Mouse (Mus musculus) stomach, postnatal 0 days (tissue): ENCODE results near the gene Ube2e3. TPM values are rescaled to one million over a fixed set of nuclear protein-coding genes. Genes with fewer than 3 reads are reported as not detected.

Experiments
- ATAC-seq: fragments of 200-750 bp; cut with Nextera tagmentation; 2 replicates; pipeline ENCODE4 v1.8.0; 2017; ENCODE audit not compliant: low FRiP score, low TSS enrichment
- DNase-seq: peaks from one replicate; pipeline ENCODE4 v3.0.0-alpha.2; 2016; ENCODE audit warnings: low spot score
- H3K27ac ChIP-seq: fragments of 300-500 bp; sonication (generic); replicated peaks from 2 replicates; pipeline ENCODE4 v1.5.1; 2014; ENCODE audit warnings: mild to moderate bottlenecking, control low read depth
- H3K27me3 ChIP-seq: fragments of 300-500 bp; sonication (generic); 2 replicates; pipeline ENCODE4 v1.6.1; 2014; ENCODE audit warnings: low read length; ENCODE audit not compliant: control insufficient read depth, insufficient read depth
- H3K36me3 ChIP-seq: fragments of 300-500 bp; sonication (generic); 2 replicates; pipeline ENCODE4 v1.6.1; 2014; ENCODE audit warnings: low read length, mixed read lengths; ENCODE audit not compliant: control insufficient read depth, insufficient read depth
- H3K4me1 ChIP-seq: fragments of 300-500 bp; sonication (generic); replicated peaks from 2 replicates; pipeline ENCODE4 v1.6.1; 2014; ENCODE audit warnings: antibody characterized with exemption; ENCODE audit not compliant: control insufficient read depth, insufficient read depth
- H3K4me2 ChIP-seq: fragments of 300-500 bp; sonication (generic); replicated peaks from 2 replicates; pipeline ENCODE4 v1.6.1; 2014; ENCODE audit warnings: low read depth, mild to moderate bottlenecking, control low read depth, moderate library complexity
- H3K4me3 ChIP-seq: fragments of 300-500 bp; sonication (generic); 2 replicates; pipeline ENCODE4 v1.5.1; 2014; ENCODE audit warnings: low read depth, low read length, control low read depth
- H3K9ac ChIP-seq: fragments of 300-500 bp; sonication (generic); 2 replicates; pipeline ENCODE4 v1.6.1; 2014; ENCODE audit warnings: mild to moderate bottlenecking, low read length, control low read depth, mixed read lengths
- H3K9me3 ChIP-seq: fragments of 300-500 bp; sonication (generic); 2 replicates; pipeline ENCODE4 v1.6.1; 2016; ENCODE audit warnings: low read length; ENCODE audit not compliant: control insufficient read depth
- CTCF ChIP-seq: IDR thresholded peaks from 2 replicates; pipeline ENCODE4 v1.5.1; 2016; ENCODE audit warnings: antibody characterized with exemption, low read depth, mild to moderate bottlenecking, moderate library complexity
- EP300 ChIP-seq: optimal IDR thresholded peaks from 2 replicates; pipeline ENCODE3; 2016; ENCODE audit warnings: antibody characterized with exemption
- WGBS: fragments of 180-500 bp; shearing (Covaris S2); extraction: QIAGEN DNeasy Blood & Tissue Kit; methylation state at CpG from one replicate; pipeline ENCODE4 v1.1.7; 2014; 5-methylcytosine and 5-hydroxymethylcytosine counted together
- polyA plus RNA-seq: library from polyadenylated mRNA; unstranded; fragments of >200 nt; fragmentation: Nextera tagmentation; extraction: Ambion mirVana; gene quantifications from 2 replicates; pipeline ENCODE4 v1.2.1, GENCODE M21; 2015

Ube2e3 gene
- polyA plus RNA-seq, 1 experiment from 2014 or later: 54.0 TPM

DNA sequence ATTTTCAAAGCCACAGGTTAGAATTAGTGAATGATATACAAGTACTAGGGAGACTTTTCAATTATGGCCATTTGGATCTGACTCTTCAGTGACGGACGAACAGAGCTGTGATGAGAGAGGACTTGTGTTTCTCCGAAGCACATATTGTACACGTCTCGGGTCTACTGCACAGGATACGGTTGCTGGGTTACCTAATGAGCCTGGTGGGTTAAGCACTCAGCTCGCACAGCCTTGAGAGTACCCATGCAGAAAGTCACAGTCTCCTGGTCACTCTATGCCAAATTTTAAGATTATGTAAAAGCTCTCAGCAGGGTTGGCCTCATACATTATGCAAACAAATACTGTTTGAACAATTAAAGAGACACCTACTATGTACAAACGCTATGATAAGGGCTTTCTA, 13.6 kb upstream of the Ube2e3 start:
- TF ChIP-seq CTCF (no peak), EP300 (no peak)
- Histone ChIP-seq H3K4me1 (no peaks in the 10 kb centered on the region), H3K9me3 (no peaks in the 10 kb centered on the region), H3K27ac (no peak overlapping the region), H3K36me3 (no peaks in the 10 kb centered on the region), H3K27me3 (no peaks in the 10 kb centered on the region), H3K9ac (no peak overlapping the region), H3K4me3 (no peak overlapping the region), H3K4me2 (no peak overlapping the region)
- DNase-seq (no peak), ATAC-seq (no peak)
- 78% methylated on average over 8 of the region's 8 CpGs for WGBS

DNA sequence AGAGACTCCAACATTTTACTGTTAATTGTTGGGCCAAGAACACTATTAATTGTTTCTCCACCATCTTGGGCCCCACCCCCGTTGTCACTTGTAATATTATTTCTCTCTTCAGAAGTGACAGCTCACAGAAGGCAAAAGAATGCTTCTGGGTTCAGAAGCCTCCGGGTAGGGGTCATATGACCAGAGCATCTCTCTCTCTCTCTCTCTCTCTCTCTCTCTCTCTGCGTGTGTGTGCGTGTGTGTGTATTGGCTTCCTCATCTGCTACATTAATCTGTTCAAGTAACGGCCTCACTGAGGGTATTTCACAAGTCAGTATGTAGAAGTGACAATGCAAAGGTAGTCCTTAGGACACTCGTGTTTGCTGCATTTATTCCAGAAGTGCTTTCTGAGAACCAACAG, 9.3 kb upstream of the Ube2e3 start:
- TF ChIP-seq EP300 (no peak), CTCF (no peak)
- no peak overlapping the region for H3K4me2 ChIP-seq

DNA sequence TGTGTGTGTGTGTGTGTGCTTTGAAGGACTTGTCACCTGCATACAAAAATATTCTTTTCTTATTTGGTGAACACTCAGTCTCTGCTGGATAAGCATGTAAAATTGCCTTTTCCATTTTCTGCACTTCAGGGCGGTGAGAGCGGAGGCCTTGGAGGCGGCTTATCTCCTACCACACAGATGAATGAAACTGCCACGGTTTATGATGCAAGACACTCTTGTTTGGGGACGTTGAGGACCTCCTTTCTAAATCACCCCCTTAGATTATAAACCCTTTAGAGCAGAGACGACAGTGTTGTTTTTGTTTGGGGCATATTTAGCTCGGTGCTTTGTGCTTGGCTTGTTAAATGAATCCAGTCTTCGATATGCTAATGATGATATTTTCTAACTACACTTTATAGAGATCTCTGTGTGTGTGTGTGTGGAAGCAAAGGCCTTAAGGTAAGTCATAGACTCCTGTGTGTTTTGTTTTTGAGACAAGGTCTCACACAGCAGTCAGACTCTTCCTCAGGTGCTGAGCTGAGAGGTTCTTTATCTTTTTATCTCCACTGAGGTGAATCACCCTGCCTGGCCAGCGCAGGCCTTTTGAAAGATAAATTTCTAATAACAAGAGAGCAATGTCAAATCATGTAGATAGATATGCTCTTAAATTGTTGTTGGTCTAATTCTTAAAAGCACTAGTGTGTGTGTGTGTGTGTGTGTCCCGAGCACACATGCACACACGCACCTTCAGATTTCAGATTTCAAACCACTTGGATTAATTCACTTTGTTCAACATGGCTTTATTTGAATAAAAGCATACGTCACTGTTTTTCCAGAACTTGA, 8.4 kb upstream of the Ube2e3 start:
- ATAC-seq: no peak
- no peak for DNase-seq
- TF ChIP-seq CTCF (no peak), EP300 (no peak)
- Histone ChIP-seq H3K4me1 (no peaks in the 10 kb centered on the region), H3K4me2 (no peak overlapping the region), H3K36me3 (no peaks in the 10 kb centered on the region), H3K9me3 (no peaks in the 10 kb centered on the region), H3K27ac (no peak overlapping the region), H3K27me3 (no peaks in the 10 kb centered on the region), H3K4me3 (no peak overlapping the region), H3K9ac (no peak overlapping the region)
- 73% methylated on average over 12 of the region's 12 CpGs for WGBS

More for the DNA sequence above, 9.3 kb upstream of the Ube2e3 start:
- no peaks in the 10 kb centered on the region for H3K9me3 ChIP-seq
- H3K9ac ChIP-seq: no peak overlapping the region
- WGBS: 79% methylated on average over 6 of the region's 6 CpGs
- no peaks in the 10 kb centered on the region for H3K4me1 ChIP-seq
- H3K4me3 ChIP-seq: no peak overlapping the region
- H3K27ac ChIP-seq: no peak overlapping the region
- ATAC-seq: no peak
- no peaks in the 10 kb centered on the region for H3K36me3 ChIP-seq
- H3K27me3 ChIP-seq: no peaks in the 10 kb centered on the region
- no peak for DNase-seq

DNA sequence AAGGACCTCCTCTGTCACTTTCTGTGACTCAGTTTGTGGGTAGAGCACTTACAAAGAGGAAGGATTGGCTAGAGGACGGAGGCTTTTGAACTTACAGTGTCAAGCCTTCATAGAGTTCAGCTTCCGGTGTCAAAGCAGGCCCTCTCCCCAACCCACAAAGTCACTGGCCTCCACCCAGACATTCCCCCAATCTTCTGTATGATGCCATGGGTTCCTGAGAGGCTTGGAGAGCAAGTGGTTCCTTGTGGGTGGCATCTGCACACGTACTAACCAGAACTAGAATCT, 7.9 kb upstream of the Ube2e3 start:
- WGBS: 72% methylated on average over 3 of the region's 3 CpGs
- H3K36me3 ChIP-seq: no peaks in the 10 kb centered on the region
- no peak overlapping the region for H3K9ac ChIP-seq
- ATAC-seq (no peak), DNase-seq (no peak)
- H3K4me1 ChIP-seq: no peaks in the 10 kb centered on the region
- H3K4me2 ChIP-seq: no peak overlapping the region
- no peak overlapping the region for H3K4me3 ChIP-seq
- H3K9me3 ChIP-seq: no peaks in the 10 kb centered on the region
- TF ChIP-seq CTCF (no peak), EP300 (no peak)
- no peaks in the 10 kb centered on the region for H3K27me3 ChIP-seq
- no peak overlapping the region for H3K27ac ChIP-seq

DNA sequence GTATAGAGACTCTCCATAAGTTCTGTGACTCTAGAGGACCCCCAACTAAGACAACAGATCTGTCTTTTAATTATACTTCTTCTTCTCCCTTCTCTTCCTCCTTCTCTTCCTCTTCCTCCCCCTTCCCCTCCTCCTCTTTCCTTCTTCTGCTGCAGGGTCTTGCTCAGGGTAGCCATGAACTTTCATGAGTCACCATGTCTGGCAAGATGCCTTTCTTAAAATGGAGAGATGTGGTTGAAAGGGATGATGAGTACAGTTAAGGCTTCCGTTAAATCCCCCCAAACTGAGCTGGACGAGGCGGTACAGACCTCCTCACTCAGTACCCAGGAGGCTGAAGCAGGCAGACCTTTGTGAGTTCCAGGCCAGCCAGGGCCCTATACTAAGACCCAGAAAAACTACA, 3.8 kb upstream of the Ube2e3 start:
- DNase-seq: no peak
- H3K4me1 ChIP-seq: no peaks in the 10 kb centered on the region
- H3K4me2 ChIP-seq: no peak overlapping the region
- no peaks in the 10 kb centered on the region for H3K27me3 ChIP-seq
- TF ChIP-seq CTCF: no peak
- no peak for TF ChIP-seq EP300
- H3K9me3 ChIP-seq: no peaks in the 10 kb centered on the region
- no peak overlapping the region for H3K4me3 ChIP-seq
- no peak for ATAC-seq
- 94% methylated on average over 3 of the region's 3 CpGs for WGBS
- H3K27ac ChIP-seq: no peak overlapping the region
- no peak overlapping the region for H3K9ac ChIP-seq
- H3K36me3 ChIP-seq: no peaks in the 10 kb centered on the region

DNA sequence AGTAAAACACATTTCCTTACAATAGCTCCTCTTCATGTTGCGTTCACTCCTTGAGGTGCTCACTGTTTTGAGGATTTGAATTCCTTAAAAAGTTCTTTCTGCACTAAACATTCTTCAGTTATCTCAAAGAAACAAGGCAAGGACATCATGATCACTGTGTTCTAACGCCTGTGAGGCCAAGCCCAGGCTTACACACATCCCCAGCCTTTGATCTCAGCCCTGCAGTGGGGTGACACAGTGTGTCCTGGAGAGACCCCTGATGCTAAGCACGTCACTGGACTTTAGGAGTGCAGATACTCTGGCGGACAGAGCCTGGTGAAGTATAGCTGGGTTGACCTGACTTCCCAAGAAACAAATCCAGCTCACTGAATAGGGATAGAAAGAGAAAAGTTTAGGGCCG, 3.1 kb upstream of the Ube2e3 start:
- DNase-seq (no peak), ATAC-seq (no peak)
- Histone ChIP-seq H3K4me1 (no peaks in the 10 kb centered on the region), H3K9me3 (no peaks in the 10 kb centered on the region), H3K36me3 (no peaks in the 10 kb centered on the region), H3K4me3 (no peak overlapping the region), H3K27ac (no peak overlapping the region), H3K4me2 (no peak overlapping the region), H3K27me3 (no peaks in the 10 kb centered on the region), H3K9ac (no peak overlapping the region)
- TF ChIP-seq EP300: no peak
- no peak for TF ChIP-seq CTCF
- WGBS: 81% methylated on average over 5 of the region's 5 CpGs
